Mouse (Mus musculus) right cerebral cortex, postnatal 14 days (tissue): ENCODE data around the gene Map1lc3a.
A peak's percentile ranks its signal among the peaks of the same experiment; 100 is the strongest.

Experiments used
- DNase-seq: peaks from one replicate; pipeline ENCODE4 v3.0.0; 2022

Gene Map1lc3a

GRCm38 (mm10) chr2:155276195-155276594, at the start of gene Map1lc3a:
TSS of gene Map1lc3a (plus strand) at chr2:155276297.
- peak; percentile 99 for DNase-seq

GRCm38 (mm10) chr2:155235746-155236361, 40.2 kb upstream of the Map1lc3a start:
- no peak for DNase-seq

- peak; percentile 99 for DNase-seq
These were observed 39.6 kb upstream of the Map1lc3a start, which contains the start of gene Dynlrb1 for GRCm38 (mm10) chr2:155236362-155236992. TSS of gene Dynlrb1 (plus strand) at chr2:155236533.

- no peak for DNase-seq
These were observed 38.8 kb upstream of the Map1lc3a start for GRCm38 (mm10) chr2:155237276-155237675.

GRCm38 (mm10) chr2:155240915-155241314, 35.2 kb upstream of the Map1lc3a start:
- DNase-seq, result no peak

- no peak for DNase-seq
These were observed 33.7 kb upstream of the Map1lc3a start for GRCm38 (mm10) chr2:155242296-155242855.

GRCm38 (mm10) chr2:155246231-155246630, 29.9 kb upstream of the Map1lc3a start:
- DNase-seq, result no peak

- no peak for DNase-seq
These were observed 27.9 kb upstream of the Map1lc3a start for GRCm38 (mm10) chr2:155248206-155248605.

GRCm38 (mm10) chr2:155248718-155249117, 27.4 kb upstream of the Map1lc3a start:
- DNase-seq, result no peak

- no peak for DNase-seq
These were observed 26.5 kb upstream of the Map1lc3a start for GRCm38 (mm10) chr2:155249588-155249987.

- no peak for DNase-seq
These were observed 10.6 kb upstream of the Map1lc3a start for GRCm38 (mm10) chr2:155265526-155265925.

GRCm38 (mm10) chr2:155266896-155267295, 9.2 kb upstream of the Map1lc3a start:
- no peak for DNase-seq

GRCm38 (mm10) chr2:155271957-155272356, 4.1 kb upstream of the Map1lc3a start:
- no peak for DNase-seq

GRCm38 (mm10) chr2:155272396-155273170, 3.5 kb upstream of the Map1lc3a start:
- DNase-seq, result no peak

GRCm38 (mm10) chr2:155273603-155274002, 2.5 kb upstream of the Map1lc3a start:
- no peak for DNase-seq

- peak; percentile 59 for DNase-seq
These were observed 601 bp downstream of the Map1lc3a start for GRCm38 (mm10) chr2:155276621-155277175.

- no peak for DNase-seq
These were observed 1.6 kb downstream of the Map1lc3a start for GRCm38 (mm10) chr2:155277721-155278120.

- DNase-seq, result no peak
These were observed 2.3 kb downstream of the Map1lc3a start for GRCm38 (mm10) chr2:155278361-155278760.

- no peak for DNase-seq
These were observed 3.1 kb downstream of the Map1lc3a start for GRCm38 (mm10) chr2:155279163-155279562.

- DNase-seq, result no peak
These were observed 4.0 kb downstream of the Map1lc3a start for GRCm38 (mm10) chr2:155280116-155280515.

- DNase-seq, result no peak
These were observed 7.7 kb downstream of the Map1lc3a start for GRCm38 (mm10) chr2:155283793-155284192.

- no peak for DNase-seq
These were observed 8.6 kb downstream of the Map1lc3a start for GRCm38 (mm10) chr2:155284647-155285046.

- no peak for DNase-seq
These were observed 9.6 kb downstream of the Map1lc3a start for GRCm38 (mm10) chr2:155285744-155286143.
